Mouse (Mus musculus): Measurements from ENCODE around the gene Tnfrsf26. TPM values are rescaled to one million over a fixed set of nuclear protein-coding genes. Genes with fewer than 3 reads are reported as not detected.

The Tnfrsf26 gene
- total RNA-seq, 2 experiments from 2014 or later: 1.3 to 1.6 TPM

GRCm38 (mm10) chr7:143600231-143600740 is 28.2 kb downstream of the Tnfrsf26 start:
- no peak for DNase-seq (ENCODE audit: low spot score in 2 of 2)

GRCm38 (mm10) chr7:143599428-143600230 is 28.9 kb downstream of the Tnfrsf26 start, which contains the start of gene Cars:
Cars (minus strand) TSS chr7:143600090.
- peak; percentile 72 to 88 for DNase-seq (ENCODE audit: low spot score in 2 of 2)

GRCm38 (mm10) chr7:143594865-143595264 is 33.7 kb downstream of the Tnfrsf26 start:
- no peak for DNase-seq (ENCODE audit: low spot score in 2 of 2)

GRCm38 (mm10) chr7:143592255-143592654 is 36.3 kb downstream of the Tnfrsf26 start:
- no peak for DNase-seq (ENCODE audit: low spot score in 2 of 2)

- no peak for DNase-seq (ENCODE audit: low spot score in 2 of 2)
These were observed 40.5 kb downstream of the Tnfrsf26 start for GRCm38 (mm10) chr7:143588006-143588405.

GRCm38 (mm10) chr7:143587586-143587985 is 40.9 kb downstream of the Tnfrsf26 start:
- no peak for DNase-seq (ENCODE audit: low spot score in 2 of 2)

GRCm38 (mm10) chr7:143583956-143584355 is 44.6 kb downstream of the Tnfrsf26 start:
- DNase-seq (ENCODE audit: low spot score in 2 of 2): peak; percentile 28 to 55

GRCm38 (mm10) chr7:143583025-143583424 is 45.5 kb downstream of the Tnfrsf26 start:
- no peak for DNase-seq (ENCODE audit: low spot score in 2 of 2)

- DNase-seq (ENCODE audit: low spot score in 2 of 2): no peak
These were observed 52.8 kb downstream of the Tnfrsf26 start for GRCm38 (mm10) chr7:143575751-143576150.

- no peak for DNase-seq (ENCODE audit: low spot score in 2 of 2)
These were observed 62.9 kb downstream of the Tnfrsf26 start for GRCm38 (mm10) chr7:143565648-143566039.

- no peak for DNase-seq (ENCODE audit: low spot score in 2 of 2)
These were observed 63.4 kb downstream of the Tnfrsf26 start for GRCm38 (mm10) chr7:143565015-143565647.

GRCm38 (mm10) chr7:143563787-143564186 is 64.7 kb downstream of the Tnfrsf26 start:
- no peak for DNase-seq (ENCODE audit: low spot score in 2 of 2)

Small RNAs within 50 kb of the gene (microRNA-seq; reads per million reads assigned to microRNA genes)
- 1.3 reads per million for gene Mir7064

Other genes starting within 250 kb of the Tnfrsf26 start
- 1,000 to 10,000 TPM; 1,384 to 1,531 TPM for gene Cdkn1c, start 167.7 kb downstream of the Tnfrsf26 start, total RNA-seq (2021)
- gene Slc22a18, start 155.0 kb downstream of the Tnfrsf26 start, total RNA-seq (2021): 1 to 10 TPM; 5.5 to 7.0 TPM
- 1 to 10 TPM; 2.9 to 5.6 TPM for gene Phlda2, start 125.6 kb downstream of the Tnfrsf26 start, total RNA-seq (2021)
- 100 to 1,000 TPM; 164 to 177 TPM for gene Nap1l4, start 79.6 kb downstream of the Tnfrsf26 start, total RNA-seq (2021)
- 10 to 100 TPM; 44.1 to 45.0 TPM for gene Cars, start 28.6 kb downstream of the Tnfrsf26 start, total RNA-seq (2021)
- gene Tnfrsf22, start 20.9 kb upstream of the Tnfrsf26 start, total RNA-seq (2021): 1 to 10 TPM; 8.3 to 9.5 TPM
- gene Tnfrsf23, start 57.1 kb upstream of the Tnfrsf26 start, total RNA-seq (2021): 1 to 10 TPM; 3.5 to 4.2 TPM
- 10 to 100 TPM; 42.3 to 50.7 TPM for gene Osbpl5, start 128.3 kb upstream of the Tnfrsf26 start, total RNA-seq (2021)
- gene Mrgprg, start 138.3 kb upstream of the Tnfrsf26 start, total RNA-seq (2021): not detected
- 1 to 10 TPM; 3.0 to 3.4 TPM for gene Mrgpre, start 155.8 kb upstream of the Tnfrsf26 start, total RNA-seq (2021)
- gene Nadsyn1, start 194.1 kb upstream of the Tnfrsf26 start, total RNA-seq (2021): 10 to 100 TPM; 12.4 to 13.9 TPM
- gene Dhcr7, start 194.4 kb upstream of the Tnfrsf26 start, total RNA-seq (2021): 100 to 1,000 TPM; 186 to 188 TPM
- not detected for gene Gm498, start 238.1 kb upstream of the Tnfrsf26 start, total RNA-seq (2021)

All from adrenal gland, postnatal 4 days (tissue).